Mouse (Mus musculus): ENCODE results near the gene Elp4.

The Elp4 gene

GRCm38 (mm10) chr2:105805210-105805609, 99.2 kb downstream of the Elp4 start:
- DNase-seq (ENCODE audit: low spot score in 2 of 2): no peak

- no peak for DNase-seq (ENCODE audit: low spot score in 2 of 2)
Observed at GRCm38 (mm10) chr2:105804506-105804905, 99.9 kb downstream of the Elp4 start.

DNA sequence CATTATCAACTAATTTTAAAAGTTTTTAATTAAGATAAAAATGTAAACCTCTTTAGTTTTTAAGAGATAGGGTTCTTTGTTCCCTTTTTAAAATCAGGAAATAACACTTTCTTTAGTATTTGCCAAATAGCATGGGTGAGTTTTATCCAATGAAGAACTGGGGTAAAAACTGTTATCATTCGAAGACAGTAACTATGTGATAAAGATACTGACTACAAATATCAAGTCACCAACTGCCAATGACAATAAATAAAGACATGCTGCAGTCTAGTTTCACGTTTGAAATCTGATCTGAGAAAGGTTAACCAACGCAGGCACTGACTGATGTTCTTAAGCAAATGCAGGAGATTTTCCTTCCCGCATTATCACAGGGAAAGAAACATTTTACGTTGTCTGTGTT, 100.9 kb downstream of the Elp4 start:
- DNase-seq (ENCODE audit: low spot score in 2 of 2): no peak

DNA sequence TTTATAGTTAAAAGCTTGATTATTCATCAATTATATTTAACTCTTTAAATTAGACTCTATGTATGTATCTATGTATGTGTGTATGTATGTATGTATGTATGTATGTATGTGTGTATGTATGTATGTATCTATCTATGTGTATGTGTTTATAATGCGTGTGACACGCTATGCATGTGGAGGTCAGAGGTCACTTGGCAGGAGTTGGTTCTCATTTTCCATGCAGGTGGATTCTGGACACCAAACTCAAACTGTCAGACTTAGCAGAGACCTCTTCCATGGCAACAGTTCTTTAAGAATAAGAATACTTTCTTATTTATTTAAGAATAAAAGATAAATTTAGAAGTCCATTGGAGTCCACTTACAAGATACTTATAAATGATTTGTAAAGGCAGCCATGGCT, 101.5 kb downstream of the Elp4 start:
- no peak for DNase-seq (ENCODE audit: low spot score in 2 of 2)

- DNase-seq (ENCODE audit: low spot score in 2 of 2): no peak
Observed at GRCm38 (mm10) chr2:105801536-105801935, 102.8 kb downstream of the Elp4 start.

GRCm38 (mm10) chr2:105800694-105801093, 103.7 kb downstream of the Elp4 start:
- no peak for DNase-seq (ENCODE audit: low spot score in 2 of 2)

GRCm38 (mm10) chr2:105799840-105800239, 104.5 kb downstream of the Elp4 start:
- no peak for DNase-seq (ENCODE audit: low spot score in 2 of 2)

DNA sequence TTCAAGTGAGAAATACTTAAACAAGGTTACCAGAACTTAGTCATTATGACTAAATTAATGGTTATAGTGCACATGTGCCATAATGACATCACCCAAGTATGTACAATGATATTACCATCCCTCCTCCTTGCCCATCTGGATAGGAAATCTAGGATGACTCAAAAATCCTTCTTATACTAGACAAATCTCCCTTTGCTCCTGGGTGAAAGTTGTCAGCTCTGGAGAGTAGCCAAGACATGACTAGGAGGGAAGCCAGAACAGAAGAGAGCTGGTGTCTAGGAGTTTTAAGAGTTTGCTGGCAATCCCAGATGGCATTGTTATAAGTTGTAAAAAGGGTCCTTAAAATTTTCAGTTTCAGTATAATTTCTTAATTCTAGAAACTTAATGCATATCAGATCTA, 106.5 kb downstream of the Elp4 start:
- no peak for DNase-seq (ENCODE audit: low spot score in 2 of 2)

DNA sequence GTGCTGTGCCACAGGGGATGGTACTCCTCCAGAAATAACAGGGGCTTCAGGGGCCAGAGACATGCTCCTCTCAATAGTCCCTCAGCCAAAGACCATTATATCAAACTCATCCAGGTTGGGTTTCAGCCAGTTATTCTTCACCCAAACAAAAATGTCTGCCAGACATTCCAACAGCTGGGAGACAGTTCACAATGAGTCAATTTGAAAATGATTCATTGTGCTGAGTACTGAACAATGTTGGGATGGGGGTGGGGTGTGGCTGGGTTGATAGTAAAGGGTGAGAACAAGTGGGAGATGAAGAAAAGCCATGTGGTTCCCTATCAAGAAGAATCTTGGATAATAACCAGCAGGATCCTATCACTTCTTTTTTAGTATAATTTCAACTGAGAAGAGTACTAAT, 108.3 kb downstream of the Elp4 start:
- no peak for DNase-seq (ENCODE audit: low spot score in 2 of 2)

- no peak for DNase-seq (ENCODE audit: low spot score in 2 of 2)
Observed at GRCm38 (mm10) chr2:105792339-105793120, 111.8 kb downstream of the Elp4 start.

GRCm38 (mm10) chr2:105789936-105790335, 114.4 kb downstream of the Elp4 start:
- DNase-seq (ENCODE audit: low spot score in 2 of 2): no peak

GRCm38 (mm10) chr2:105787726-105788125, 116.6 kb downstream of the Elp4 start:
- DNase-seq (ENCODE audit: low spot score in 2 of 2): no peak

DNA sequence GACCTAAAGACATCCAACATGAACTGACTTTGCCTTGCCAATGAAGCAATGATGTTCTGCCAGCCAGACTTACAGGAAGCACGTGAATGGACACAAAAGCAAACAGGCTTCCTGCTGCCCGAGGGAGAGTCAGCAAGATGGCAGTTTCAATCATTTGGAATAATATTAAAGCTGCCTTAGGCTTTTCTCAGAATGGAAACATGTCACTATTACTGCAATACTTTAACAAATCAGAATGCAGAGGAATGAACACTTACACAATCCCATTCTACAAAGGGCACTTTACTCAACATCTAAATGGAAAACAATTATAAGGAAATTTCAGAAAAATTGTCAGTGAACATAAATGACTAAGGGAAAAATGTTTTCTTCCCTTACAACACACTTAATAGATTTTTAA, 117.4 kb downstream of the Elp4 start:
- DNase-seq (ENCODE audit: low spot score in 2 of 2): no peak

GRCm38 (mm10) chr2:105782885-105783284, 121.5 kb downstream of the Elp4 start:
- DNase-seq (ENCODE audit: low spot score in 2 of 2): no peak

GRCm38 (mm10) chr2:105780739-105781138, 123.6 kb downstream of the Elp4 start:
- no peak for DNase-seq (ENCODE audit: low spot score in 2 of 2)

GRCm38 (mm10) chr2:105779320-105779891, 125.0 kb downstream of the Elp4 start:
- no peak for DNase-seq (ENCODE audit: low spot score in 2 of 2)

- DNase-seq (ENCODE audit: low spot score in 2 of 2): no peak
Observed at GRCm38 (mm10) chr2:105771314-105771713, 133.1 kb downstream of the Elp4 start.

DNA sequence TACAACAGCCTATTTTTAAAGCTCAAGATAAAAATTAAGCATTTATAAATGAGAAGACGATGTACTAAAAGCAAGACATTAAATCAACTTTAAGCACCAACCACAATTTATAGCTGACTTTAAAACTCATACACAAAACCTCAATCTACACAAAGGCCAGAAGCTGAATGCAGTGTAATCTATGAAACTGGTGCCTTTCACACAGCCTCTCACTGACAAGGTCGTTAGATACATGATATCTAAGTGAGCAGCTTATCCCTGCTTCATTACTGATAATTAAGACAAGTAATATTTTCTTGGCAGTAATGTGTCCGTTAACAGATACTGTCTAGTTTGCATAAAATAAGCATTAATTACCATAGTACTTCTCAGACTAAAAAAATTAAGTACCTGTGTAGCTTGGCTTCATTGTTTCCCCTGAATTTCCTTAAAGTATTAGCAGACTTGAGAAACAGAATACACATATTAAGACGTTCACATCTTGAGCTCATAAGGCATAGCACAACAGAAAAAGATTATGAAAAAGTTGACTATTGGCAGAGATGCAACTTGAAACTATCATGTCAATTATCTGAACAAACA, 134.5 kb downstream of the Elp4 start:
- DNase-seq (ENCODE audit: low spot score in 2 of 2): no peak

DNA sequence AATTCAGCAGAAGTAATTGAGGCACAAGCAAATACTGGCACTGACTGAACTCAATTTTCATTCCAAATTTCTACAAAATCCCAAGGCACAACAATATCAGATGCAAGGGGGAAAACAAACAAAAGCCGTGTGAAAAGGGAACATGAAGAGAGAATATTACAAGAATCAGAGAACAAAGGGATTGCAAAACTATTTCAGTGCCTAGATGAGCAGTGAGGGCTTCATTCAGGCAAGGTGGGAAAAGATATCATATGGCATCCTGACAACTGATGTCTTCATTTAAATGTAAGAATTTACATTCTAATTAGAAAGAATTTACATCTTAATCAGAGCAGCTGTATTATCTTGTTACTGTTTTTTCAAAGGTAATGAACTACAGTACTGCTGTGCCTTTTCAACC, 150.9 kb downstream of the Elp4 start:
- no peak for DNase-seq (ENCODE audit: low spot score in 2 of 2)

DNA sequence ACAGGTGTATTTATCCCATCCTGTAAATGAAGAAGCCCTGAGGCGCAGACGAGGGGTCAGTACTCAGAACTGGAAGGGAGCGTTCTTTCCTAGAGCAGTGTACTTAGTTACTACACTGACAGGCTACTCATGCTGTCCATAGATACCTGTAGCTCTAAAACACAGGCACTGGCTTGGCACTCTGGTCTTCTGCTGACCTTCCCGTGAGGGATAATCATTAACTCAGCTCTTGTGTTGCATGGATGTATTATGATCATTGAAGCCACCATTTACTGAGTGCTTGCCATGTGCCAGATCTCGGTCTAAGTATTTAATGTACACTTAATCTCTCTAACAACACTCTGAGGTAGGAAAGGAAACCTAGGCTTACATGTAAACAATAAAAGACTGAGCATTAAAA, 155.3 kb downstream of the Elp4 start:
- no peak for DNase-seq (ENCODE audit: low spot score in 2 of 2)

- no peak for DNase-seq (ENCODE audit: low spot score in 2 of 2)
Observed at GRCm38 (mm10) chr2:105746896-105747295, 157.5 kb downstream of the Elp4 start.

- DNase-seq (ENCODE audit: low spot score in 2 of 2): no peak
Observed at GRCm38 (mm10) chr2:105736166-105736565, 168.2 kb downstream of the Elp4 start.

- no peak for DNase-seq (ENCODE audit: low spot score in 2 of 2)
Observed at GRCm38 (mm10) chr2:105730704-105731103, 173.7 kb downstream of the Elp4 start.
